Mouse (Mus musculus) ovary, postnatal 14 days (tissue): ENCODE results near the gene Dnah5.

Source experiments
- DNase-seq: peaks from one replicate; pipeline ENCODE4 v3.0.0; 2022; ENCODE audit warnings: low spot score

The Dnah5 gene

DNA sequence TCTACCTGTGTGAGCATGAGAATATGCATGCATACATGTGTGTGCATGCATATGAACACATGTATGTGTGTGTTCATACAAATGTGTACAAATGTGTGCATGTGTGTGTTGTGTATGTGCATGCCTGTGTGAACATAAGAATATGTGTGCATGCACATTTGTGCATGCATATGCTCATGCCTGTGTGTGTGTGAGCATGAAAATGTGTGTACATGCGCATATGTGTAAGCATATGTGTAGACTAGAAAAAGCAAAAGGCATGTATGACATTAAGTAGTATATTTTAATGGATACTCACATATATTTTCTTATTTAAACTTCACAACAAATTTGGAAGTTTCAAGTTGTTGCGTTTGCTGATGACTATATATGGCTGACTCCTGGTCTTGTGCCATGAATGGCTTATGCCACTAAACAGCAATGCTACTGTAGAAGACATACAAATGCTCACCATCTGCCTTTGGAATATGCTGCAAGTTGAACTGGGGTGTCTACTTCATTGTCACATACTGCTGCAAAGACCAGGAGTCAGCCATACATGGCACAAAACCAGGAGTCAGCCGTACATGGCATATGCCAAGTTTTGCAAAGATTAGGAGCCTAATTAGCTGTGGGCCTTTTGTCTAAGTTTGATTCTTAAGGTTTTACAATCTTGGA lies 263.2 kb downstream of the Dnah5 start:
- no peak for DNase-seq

DNA sequence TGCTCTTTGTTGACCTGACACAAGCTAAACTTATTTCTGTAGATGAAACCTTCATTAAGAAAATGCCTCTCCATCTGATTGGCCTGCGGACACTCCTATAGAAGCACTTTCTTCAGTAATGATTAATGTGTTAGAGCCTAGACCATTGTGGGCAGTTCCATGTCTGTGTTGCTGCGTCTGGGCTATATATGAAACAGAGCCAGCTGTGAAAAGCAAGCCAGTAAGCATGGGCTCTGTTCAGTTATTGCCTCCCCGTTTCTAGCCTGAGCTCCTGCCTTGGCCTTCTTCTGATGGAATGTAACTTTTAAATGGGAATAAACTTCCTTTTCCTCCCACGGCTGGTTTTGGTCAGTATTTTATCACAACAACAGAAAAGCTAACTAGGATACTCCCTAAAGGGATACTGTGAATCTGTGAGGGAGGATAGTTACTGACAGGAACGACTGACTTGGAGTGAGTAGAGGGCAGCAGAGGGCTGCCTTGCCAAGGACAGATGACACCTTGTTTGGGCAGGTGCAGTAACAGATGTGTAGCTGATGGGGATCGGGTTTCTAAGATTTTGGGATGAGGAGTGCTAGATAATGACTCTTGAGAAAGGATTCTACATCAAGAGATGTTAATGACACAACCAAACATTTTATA lies 270.3 kb downstream of the Dnah5 start:
- DNase-seq = no peak

DNA sequence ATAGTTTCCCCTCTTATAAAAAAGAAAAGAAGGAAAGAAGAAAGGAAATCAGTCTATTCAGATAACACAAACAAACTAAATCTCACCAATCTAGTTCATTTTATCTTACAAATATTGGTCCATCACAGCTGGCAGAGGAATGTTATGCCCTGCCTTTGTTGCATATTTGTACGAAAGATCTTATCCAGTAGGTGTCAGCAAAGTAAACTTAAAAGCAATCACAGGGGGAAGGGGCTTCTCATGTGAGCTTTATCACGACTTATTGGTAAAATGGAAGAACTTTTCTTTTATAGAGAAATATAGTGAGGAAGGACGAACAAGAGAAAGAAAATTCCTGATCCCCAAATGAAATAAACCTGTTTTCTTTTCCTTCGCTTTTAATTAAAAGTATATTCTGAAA lies 299.3 kb downstream of the Dnah5 start:
- DNase-seq = no peak

DNA sequence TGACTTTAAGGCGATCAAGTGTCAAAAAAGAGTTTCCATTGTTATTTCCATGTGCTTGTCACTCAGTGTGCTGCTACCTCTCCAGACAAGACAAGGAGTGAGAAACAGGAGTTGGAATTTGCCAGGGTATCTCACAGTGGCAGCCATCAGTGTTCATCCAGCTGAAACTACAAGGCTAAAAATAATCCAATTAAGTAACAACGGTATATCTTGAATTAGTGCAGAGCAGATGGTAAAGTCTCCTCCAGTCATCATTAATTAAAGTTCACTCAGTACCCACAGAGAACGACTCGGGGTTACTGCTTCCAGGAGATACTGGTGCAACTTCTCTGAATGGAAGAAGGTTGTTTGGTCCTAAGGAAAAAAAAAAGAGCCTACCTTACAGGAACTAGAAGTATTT lies 311.6 kb downstream of the Dnah5 start:
- no peak for DNase-seq
